Mouse (Mus musculus) olfactory bulb, adult 2 months (tissue): Measurements from ENCODE around the gene Hnrnpa0.

ENCODE experiments used
- CTCF ChIP-seq: fragments of 200-500 bp; IDR thresholded peaks from 2 replicates; pipeline ENCODE4 v1.5.1; 2012; ENCODE audit warnings: low read depth, mild to moderate bottlenecking, low read length, moderate library complexity; ENCODE audit not compliant: insufficient read depth
- POLR2A ChIP-seq: fragments of 200-500 bp; IDR thresholded peaks from 2 replicates; pipeline ENCODE4 v1.6.1; 2012; ENCODE audit warnings: mild to moderate bottlenecking, low read depth, low read length, moderate library complexity; ENCODE audit not compliant: insufficient read depth

DNA sequence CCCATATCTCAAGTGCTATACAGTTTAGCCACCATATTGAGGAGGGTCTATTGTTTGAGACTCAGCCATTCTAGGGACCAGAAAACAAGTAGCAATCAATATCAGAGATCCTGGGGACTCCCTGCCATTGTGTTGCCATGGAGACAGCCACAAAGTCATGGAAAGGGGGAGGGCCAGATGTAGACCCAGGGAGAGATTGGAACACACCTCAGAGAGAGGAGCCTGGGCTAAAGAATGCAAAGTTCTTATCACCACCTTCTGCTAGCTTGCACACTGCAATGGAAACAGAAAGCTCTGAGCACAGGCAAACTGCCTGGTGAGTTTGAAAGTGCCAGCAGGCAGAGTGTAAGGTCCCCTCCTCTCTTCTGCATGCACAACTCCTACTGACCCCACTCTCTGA is 39.8 kb upstream of the Hnrnpa0 start:
- TF ChIP-seq CTCF = no peak
- TF ChIP-seq POLR2A = no peak
